Mouse (Mus musculus) olfactory bulb, adult 2 months (tissue): ENCODE measurements around the gene Fmn2.

Experiments
- CTCF ChIP-seq: fragments of 200-500 bp; IDR thresholded peaks from 2 replicates; pipeline ENCODE4 v1.5.1; 2012; ENCODE audit warnings: low read depth, mild to moderate bottlenecking, low read length, moderate library complexity; ENCODE audit not compliant: insufficient read depth
- POLR2A ChIP-seq: fragments of 200-500 bp; IDR thresholded peaks from 2 replicates; pipeline ENCODE4 v1.6.1; 2012; ENCODE audit warnings: mild to moderate bottlenecking, low read depth, low read length, moderate library complexity; ENCODE audit not compliant: insufficient read depth

DNA sequence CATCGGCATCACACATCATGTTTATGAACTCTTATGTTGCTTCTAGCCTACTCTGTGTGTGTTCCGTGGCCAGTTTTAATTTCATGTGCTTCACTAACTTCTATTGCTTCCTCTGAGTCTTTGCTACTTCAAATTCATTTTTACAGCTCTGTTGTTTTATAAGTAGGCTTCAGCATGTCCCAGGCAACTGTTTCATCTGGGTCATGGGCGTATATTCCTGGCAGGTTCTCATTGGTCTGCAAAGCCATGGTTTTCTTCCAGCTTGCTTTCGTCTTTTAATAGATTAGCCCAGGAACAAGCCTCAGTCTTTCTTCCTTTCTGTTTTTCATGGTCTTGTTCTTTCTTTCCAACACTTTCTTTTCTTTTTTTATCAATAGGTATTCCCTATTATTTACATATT is 279.4 kb downstream of the Fmn2 start:
- TF ChIP-seq CTCF (no peak), POLR2A (no peak)
